Mouse (Mus musculus) cerebellum, adult (tissue): ENCODE data around the gene Poc1a.

ENCODE experiments used
- ATAC-seq: cut with Nextera tagmentation; 2 replicates; pipeline ENCODE4 v1.9.2; 2017; ENCODE audit warnings: mild to moderate bottlenecking, moderate library complexity, mixed read lengths; ENCODE audit not compliant: insufficient number of reproducible peaks, low FRiP score, low TSS enrichment

Poc1a gene

GRCm38 (mm10) chr9:106328772-106329511 is 48.1 kb downstream of the Poc1a start:
- ATAC-seq = no peak

GRCm38 (mm10) chr9:106332746-106333145 is 51.9 kb downstream of the Poc1a start:
- ATAC-seq = no peak

GRCm38 (mm10) chr9:106337620-106338019 is 56.8 kb downstream of the Poc1a start:
- ATAC-seq = no peak

- no peak for ATAC-seq
Observed at GRCm38 (mm10) chr9:106338462-106339172, 57.8 kb downstream of the Poc1a start.

GRCm38 (mm10) chr9:106339173-106339558 is 58.3 kb downstream of the Poc1a start:
- ATAC-seq = no peak

GRCm38 (mm10) chr9:106339730-106340129 is 58.9 kb downstream of the Poc1a start:
- no peak for ATAC-seq

GRCm38 (mm10) chr9:106340501-106341312 is 59.8 kb downstream of the Poc1a start:
- ATAC-seq = no peak

- ATAC-seq = no peak
Observed at GRCm38 (mm10) chr9:106341313-106341686, 60.4 kb downstream of the Poc1a start.

- no peak for ATAC-seq
Observed at GRCm38 (mm10) chr9:106342573-106342972, 61.7 kb downstream of the Poc1a start.

- ATAC-seq = no peak
Observed at GRCm38 (mm10) chr9:106345167-106345566, 64.3 kb downstream of the Poc1a start.

- no peak for ATAC-seq
Observed at GRCm38 (mm10) chr9:106345630-106346029, 64.8 kb downstream of the Poc1a start.

GRCm38 (mm10) chr9:106348281-106348680 is 67.4 kb downstream of the Poc1a start:
- no peak for ATAC-seq

GRCm38 (mm10) chr9:106349075-106349474 is 68.2 kb downstream of the Poc1a start:
- ATAC-seq = no peak

GRCm38 (mm10) chr9:106351178-106351577 is 70.3 kb downstream of the Poc1a start:
- no peak for ATAC-seq

GRCm38 (mm10) chr9:106353779-106354178 is 72.9 kb downstream of the Poc1a start:
- no peak for ATAC-seq

GRCm38 (mm10) chr9:106354810-106355209 is 73.9 kb downstream of the Poc1a start:
- no peak for ATAC-seq

- ATAC-seq = no peak
Observed at GRCm38 (mm10) chr9:106355217-106355974, 74.5 kb downstream of the Poc1a start.

GRCm38 (mm10) chr9:106355975-106356286 is 75.1 kb downstream of the Poc1a start:
- no peak for ATAC-seq

- ATAC-seq = no peak
Observed at GRCm38 (mm10) chr9:106356323-106356844, 75.5 kb downstream of the Poc1a start.

- ATAC-seq = no peak
Observed at GRCm38 (mm10) chr9:106357167-106357566, 76.3 kb downstream of the Poc1a start.
